Mouse (Mus musculus): ENCODE data around the gene Qrfp.
A peak's percentile ranks its signal among the peaks of the same experiment; 100 is the strongest.

Gene Qrfp

GRCm38 (mm10) chr2:31769115-31769514 lies 41.3 kb downstream of the Qrfp start:
- DNase-seq, result no peak

- no peak for DNase-seq
These were observed 42.6 kb downstream of the Qrfp start for GRCm38 (mm10) chr2:31767815-31768214.

GRCm38 (mm10) chr2:31767104-31767503 lies 43.3 kb downstream of the Qrfp start:
- DNase-seq, result no peak

- DNase-seq, result no peak
These were observed 47.1 kb downstream of the Qrfp start for GRCm38 (mm10) chr2:31763271-31763670.

GRCm38 (mm10) chr2:31762853-31763252 lies 47.5 kb downstream of the Qrfp start:
- DNase-seq, result no peak

- DNase-seq, result no peak
These were observed 48.2 kb downstream of the Qrfp start for GRCm38 (mm10) chr2:31762155-31762554.

- DNase-seq, result no peak
These were observed 48.8 kb downstream of the Qrfp start for GRCm38 (mm10) chr2:31761585-31761984.

GRCm38 (mm10) chr2:31761115-31761531 lies 49.3 kb downstream of the Qrfp start:
- DNase-seq, result no peak

GRCm38 (mm10) chr2:31760486-31760885 lies 49.9 kb downstream of the Qrfp start:
- no peak for DNase-seq

- peak; percentile 94 for DNase-seq
These were observed 50.5 kb downstream of the Qrfp start for GRCm38 (mm10) chr2:31759751-31760460.

- no peak for DNase-seq
These were observed 51.4 kb downstream of the Qrfp start for GRCm38 (mm10) chr2:31758966-31759365.

GRCm38 (mm10) chr2:31757472-31757871 lies 52.9 kb downstream of the Qrfp start:
- no peak for DNase-seq
